Mouse (Mus musculus) ovary, postnatal 14 days (tissue): ENCODE results near the gene Znhit3.
A peak's percentile ranks its signal among the peaks of the same experiment; 100 is the strongest.
"Not testable (repeated sequence)": the region's sequence is repeated elsewhere in the genome, so short reads cannot be mapped to it uniquely, and the experiment has no call there.

Source experiments
- DNase-seq: peaks from one replicate; pipeline ENCODE4 v3.0.0; 2022; ENCODE audit warnings: low spot score

Znhit3 gene

DNA sequence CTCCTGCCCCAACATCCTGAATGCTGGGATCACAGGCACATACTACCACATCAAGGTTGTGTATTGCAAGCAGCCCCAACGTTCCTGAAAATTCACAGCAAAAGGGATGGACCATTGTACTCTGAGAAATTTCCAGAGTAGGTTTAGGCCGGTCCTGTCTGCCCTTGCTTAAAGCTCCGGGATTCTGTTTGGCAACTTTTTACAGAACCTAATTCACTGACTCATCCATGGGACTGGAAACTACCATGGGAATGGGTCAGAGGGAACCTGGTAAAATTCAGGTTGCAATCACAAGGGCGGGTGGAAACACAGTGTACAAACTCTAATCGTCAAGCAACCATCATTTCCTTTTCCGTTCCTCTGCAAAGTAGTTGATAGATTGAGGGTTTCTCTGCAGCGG lies 3.8 kb upstream of the Znhit3 start:
- DNase-seq: no peak

DNA sequence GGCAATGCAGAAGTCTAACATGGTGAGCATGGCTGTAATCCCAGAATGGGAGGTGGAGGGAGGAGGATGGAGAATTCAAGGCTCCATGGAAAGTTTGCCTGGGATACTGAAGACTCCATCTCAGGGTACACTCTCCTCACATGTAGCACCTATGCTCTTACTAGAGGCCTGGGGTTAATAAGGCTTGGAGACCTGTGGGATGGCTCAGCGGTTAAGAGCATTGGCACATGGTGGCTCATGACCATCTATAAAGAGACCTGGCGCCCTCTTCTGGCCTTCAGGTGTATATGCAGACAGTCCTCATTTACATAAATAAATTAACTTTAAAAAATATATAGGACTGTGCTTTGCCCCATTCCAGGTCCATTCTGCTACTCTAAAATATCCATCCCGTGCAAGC lies 3.1 kb upstream of the Znhit3 start:
- no peak for DNase-seq

DNA sequence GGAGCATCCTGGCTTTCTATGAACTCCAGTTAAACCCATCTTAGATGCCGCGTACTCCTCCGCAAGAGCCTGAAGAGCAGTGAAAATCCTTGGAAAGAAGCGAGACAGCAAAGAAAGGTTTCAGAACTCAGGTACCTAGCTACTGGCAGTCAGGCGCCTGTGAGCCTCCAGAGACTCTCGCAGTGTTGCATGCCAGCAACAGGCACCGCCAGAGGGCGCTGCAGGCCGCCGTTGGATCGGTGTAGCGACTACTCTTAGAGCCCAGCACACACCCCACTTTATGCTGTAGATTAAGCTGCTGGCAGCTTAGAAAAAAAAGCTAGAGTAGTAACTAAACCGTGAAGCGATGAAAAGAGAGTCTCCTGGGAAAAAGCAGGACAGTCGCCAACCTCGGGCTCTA lies 2.3 kb upstream of the Znhit3 start:
- DNase-seq: peak; percentile 77

DNA sequence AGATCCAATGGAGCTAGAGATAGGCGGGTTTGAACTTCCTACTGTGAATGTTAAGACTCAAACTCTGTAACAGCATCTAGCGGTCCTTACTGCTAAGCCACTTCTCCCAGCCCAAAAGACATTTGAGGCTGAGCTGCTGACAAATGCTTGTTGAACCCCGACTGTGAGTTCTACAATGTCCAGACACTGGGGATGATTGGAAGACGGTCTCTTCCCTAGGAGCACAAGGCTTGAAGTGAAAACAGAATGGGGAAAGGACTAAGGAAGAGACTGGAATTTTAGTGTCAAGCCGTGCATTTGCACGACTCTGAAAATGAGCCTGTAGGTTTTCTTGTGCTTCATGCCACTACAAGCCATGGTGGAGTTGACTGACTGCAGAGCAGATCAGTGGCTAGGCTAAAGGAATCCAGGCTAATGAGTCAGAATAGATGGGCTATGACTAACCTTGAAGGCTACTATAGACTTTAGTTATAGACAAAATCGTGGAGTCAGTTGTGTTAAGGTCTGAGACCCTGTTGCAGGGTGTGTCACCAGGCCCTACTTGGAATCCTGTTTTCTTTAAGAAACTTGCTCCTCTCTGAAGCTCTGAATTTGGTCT lies 636 bp upstream of the Znhit3 start:
- DNase-seq: no peak

DNA sequence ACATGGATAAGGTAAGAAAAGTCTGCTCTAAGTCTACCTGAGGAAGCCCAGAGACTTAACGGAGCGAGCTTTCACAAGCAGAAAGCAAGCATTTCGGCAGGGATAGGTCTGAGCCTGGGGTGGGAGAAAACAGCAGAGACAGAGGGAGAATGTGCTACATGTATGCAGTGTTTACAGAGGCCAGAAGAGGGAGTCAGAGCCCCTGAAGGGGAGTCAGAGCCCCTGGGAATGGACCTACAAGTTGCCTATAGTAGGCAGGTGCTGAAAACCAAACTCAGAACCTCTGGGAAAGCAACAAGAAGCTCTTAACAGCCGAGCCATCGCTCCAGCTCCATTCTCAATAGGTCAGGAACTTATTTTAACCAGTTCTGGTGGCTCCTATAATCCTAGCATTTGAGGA lies 1.5 kb downstream of the Znhit3 start:
- DNase-seq: no peak

DNA sequence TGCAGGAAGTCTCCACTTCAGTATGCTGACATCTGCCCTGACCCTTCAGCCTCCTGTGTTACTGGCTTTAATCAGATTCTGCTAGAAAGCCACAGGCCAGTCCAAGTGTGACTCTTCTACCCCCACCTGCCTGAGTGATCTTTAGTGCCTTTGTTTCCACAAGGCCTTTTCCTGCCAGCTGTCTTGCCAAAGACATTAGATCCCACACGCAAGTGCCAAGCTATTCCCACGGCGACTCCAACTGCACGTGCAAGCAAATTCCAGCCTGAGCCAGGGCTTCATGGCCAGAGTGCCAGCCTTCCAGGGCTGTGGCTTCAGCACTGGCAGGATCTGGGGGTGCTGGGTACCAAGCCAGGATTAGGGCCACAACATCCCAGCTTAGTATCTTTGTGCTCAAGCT lies 5.8 kb downstream of the Znhit3 start:
- DNase-seq: no peak

DNA sequence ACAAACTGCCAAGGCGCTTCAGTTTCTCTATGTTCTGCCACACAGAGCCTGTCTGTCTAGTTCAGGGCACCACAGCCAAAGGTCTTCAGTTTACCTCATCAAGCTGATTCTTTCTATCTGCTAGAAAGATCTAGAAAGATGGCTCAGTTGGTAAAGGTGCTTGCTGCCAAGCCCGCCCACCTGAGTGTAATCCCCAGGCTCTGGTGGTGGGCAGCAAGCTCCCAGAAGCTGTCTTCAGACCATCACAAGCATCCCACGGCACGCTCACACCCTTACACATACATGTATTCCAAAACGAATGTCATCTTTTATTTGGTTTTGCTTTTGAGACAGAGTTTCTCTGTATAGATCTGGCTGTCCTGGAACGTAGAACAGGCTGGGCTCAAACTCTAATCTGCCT lies 7.7 kb downstream of the Znhit3 start:
- no peak for DNase-seq

DNA sequence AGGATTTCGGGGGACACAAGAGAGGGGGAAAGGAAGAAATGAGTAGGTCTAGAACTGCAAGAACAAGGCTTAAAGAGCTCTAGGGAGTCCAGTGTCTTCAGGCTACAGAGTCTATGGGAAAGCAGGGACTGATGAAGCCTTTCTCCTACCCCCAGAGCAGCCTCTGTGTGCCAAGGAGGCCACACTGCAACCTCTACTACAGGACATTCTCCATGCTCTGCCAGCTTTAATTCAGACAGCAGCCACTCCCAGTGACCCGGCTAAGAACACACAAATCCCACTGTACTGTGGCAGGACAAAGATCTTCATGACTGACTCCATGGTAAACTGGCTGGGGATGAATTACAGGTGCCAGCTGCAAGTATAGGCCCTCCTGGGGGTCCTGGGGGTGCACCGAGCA lies 9.1 kb downstream of the Znhit3 start:
- DNase-seq: no peak

DNA sequence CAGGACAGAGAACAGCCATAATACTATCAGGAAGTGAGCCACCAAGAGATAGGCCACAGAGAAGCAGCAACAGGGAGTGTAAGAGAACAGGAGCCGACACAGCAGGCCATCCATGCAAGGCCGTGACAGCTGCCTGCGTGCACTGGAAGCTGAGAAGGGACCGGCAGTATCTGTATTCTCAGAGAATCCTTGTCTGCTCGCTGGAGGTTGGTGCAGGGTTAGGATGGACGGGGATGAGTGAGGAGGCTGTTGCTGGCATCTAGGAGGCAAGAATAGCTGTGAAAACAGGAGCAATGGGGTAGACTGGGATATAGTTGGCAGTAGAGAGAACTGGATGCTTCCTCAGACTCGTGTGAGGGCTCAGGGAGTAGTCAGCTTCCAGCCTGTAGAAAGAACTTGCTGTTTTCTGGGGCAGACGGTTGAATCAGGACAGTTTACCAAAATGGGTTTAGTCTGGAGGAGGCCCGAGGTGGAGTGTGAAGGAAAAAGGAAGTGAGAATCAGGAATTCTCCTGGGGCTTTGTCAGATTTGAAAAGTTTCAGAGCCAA lies 11.5 kb downstream of the Znhit3 start:
- DNase-seq: no peak

DNA sequence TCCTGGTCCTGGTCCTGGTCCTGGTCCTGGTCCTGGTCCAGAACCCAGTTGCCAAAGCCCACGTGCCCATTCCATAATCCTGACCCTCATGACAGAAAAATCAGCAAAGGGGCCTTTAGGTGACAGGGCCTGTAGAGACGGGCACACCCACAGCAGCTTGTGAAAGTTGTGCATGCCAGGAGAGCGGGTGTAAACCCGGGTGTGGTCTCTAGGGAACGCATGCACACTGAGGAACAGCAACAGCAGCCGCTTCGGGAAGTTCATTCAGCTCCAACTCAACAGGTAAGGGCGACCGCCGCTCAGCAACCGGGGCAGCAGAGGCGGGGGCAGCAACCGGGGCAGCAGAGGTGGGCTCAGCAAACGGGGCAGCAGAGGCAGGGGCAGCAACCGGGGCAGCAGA lies 23.1 kb downstream of the Znhit3 start:
- no peak for DNase-seq

DNA sequence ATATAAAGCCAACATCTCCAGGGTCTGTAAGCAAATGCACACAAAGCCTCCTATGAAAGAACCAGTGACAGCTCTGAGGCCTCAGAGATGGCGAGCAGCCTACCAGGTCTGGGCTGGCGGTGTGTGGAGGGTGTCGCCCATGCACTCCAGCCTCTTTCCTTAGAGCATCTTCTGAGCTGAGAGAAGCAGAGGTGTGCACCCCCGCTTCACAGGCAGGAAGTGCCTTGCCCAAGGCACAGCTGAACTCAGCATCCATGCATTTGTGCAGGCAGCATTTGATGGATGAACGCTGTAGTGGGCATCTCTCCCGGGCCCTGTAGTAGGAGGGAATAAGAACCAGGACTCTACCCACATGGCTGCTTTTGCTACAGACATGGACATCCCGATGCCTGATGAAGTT lies 24.5 kb downstream of the Znhit3 start:
- no peak for DNase-seq

DNA sequence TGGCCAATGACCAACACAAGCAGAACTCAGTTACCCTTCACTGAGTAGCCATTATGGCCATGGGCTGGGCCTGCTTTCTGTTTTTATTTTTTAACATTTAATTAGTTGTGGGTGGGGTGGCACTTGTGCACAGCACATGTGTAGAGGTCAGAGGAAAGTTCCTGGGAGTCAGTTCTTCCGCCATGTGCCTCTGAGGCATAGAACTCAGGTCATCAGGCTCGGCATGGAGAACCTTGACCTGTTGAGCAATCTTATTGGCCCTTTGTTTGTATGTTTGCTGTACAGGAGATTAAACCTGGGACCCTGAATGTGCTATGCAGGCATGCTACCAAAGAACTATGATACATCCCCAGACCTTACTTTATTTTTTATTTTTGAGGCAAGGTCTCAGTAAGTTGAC lies 26.7 kb downstream of the Znhit3 start:
- no peak for DNase-seq

DNA sequence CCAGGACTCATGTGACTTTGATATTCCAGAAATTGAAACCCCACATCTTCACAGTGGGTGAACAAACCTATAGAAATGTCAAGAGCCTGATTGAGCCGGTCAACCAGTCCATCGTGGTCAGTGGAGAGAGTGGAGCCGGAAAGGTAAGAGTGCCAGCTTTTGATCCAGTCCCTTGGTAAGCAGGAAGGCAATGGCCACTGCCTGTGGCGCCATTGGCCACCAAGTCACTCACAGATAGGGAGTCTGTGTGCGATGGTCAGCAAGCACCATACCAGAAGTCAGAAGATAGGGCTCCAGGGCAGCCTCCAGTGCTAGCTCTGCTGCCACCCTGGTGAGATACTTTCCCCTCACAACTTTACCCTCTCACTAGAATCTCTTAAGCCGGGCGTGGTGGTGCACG lies 28.1 kb downstream of the Znhit3 start:
- no peak for DNase-seq

DNA sequence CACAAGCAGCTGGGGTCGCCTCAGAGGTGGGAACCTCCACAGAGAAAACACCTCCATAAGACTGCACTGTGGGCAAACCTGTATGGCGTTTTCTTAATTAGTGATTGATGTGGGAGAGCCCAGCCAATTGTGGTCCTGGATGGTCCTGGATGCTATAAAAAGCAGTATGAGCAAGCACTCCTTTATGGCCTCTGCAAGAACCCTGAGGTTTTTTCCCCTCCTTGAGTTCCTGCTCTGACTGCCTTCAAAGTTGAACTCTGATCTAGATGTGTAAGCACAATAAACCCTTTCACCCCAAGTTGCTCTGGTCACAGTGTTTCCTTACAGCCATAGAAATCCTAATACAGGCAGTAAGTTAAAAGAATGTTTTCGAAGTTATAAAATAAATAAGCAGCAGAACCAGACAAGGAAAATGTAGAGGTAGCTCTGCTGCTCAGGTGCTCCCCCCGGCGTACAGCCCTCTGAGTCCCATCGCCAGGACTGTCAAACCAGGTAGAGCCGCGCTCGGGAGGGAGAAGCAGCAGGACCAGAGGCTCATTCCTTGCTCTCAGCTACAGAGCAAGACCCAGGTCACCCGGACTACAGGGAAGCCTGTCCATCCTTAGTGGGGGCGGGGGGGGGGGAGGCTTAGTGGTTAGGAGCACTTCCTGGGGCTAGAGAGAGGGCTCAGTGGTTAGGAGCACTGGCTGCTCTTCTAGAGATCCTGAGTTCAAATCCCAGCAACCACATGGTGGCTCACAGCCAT lies 29.2 kb downstream of the Znhit3 start:
- no peak for DNase-seq

DNA sequence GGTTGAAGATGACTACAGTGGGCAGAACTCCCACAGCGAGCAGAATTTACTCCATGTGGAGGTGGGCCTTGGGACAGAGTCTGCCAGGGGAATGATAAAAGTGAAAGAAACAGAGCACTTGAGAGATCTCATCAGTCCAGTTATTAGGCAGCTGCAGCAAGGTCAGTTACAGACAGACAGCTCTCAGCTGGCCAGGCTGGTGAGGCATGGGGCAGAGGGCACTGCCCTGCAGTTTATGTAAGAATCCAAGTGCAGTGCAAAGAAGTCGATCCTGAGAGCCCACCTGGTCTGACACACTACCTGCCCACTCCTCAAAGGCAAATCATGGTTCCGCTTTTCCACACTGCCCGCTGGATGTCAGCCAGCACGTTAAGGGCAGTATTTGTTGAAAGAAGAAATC lies 29.9 kb downstream of the Znhit3 start:
- DNase-seq: no peak

DNA sequence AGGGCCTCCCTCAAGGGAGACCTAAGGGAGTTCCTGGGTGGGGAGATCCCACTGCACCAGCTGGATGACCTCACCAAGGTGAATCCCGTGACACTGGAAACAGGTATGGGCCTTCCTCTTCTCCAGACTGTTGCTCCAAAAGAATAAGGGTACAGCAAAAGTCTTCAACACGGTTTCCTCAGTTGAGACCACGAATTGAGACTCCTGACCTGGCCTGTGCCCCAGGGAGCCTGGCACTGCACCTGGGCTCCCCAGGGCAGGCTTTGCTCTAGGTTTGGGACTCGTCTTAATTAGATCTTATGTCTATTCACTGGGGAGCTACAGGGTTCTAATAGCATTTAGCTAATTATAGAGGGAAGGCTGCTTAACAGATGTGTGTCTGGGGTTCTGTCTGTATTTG lies 30.9 kb downstream of the Znhit3 start:
- no peak for DNase-seq

DNA sequence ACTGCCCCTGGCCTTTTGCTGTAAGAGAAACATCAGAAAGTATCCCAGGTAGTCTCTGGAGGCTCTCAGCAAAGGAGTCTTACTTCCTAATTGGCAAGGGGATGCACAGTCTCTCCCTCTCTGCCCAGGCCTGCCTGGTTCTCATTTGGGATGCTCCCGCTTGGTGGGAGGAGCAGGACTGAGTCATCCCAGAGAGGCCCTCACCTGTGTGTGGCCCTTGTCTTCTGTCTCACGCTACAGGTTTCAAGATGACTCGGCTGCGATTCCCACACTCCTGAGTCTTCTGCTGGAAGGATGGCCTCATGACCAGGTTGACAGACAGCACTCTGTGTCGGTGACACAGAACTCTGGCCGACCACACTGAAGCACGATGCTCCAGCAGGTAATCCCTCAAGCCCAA lies 33.8 kb downstream of the Znhit3 start:
- DNase-seq: no peak

DNA sequence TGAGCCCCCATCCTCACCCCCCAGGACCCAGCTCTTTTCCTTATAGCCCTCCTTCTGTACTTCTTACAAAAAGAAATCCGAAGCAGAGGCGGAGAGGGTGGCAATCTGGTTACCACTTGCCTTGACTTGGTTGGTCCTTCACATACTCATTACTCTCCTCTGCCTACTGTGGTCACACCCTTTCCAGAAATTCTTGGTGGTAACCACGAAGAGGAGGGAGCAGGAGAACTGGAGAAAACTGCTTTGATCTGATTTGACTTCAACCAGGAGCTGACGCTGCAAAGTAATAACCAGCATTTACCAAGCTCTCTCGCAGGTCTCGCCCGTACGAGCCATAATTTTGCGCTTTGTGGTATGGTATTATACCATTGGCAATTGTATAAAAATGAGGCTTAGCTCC lies 35.2 kb downstream of the Znhit3 start:
- no peak for DNase-seq

DNA sequence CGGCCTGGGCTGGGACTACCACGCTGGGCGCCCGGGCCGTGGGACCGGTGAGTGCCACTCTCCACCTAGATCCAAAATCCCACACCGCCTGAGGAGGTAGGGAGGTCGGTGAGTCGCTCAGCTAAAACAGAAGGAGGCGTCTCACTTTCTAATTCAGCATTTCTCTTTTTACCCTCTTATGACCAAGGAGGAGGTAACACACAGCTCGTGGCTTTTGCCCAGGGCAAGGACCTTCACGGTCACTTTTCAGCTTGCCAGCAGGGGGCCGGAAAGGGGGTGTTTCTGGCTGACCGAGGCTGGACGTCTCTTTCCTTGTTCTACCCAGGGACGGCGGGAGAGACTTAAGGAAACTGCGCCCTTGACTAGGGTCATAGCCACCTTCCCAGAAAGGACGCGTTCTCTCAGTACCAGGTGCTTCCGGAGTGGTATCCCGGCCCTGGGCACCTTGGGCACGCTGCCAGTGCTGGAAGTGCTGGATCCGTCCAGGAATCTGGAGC lies 35.7 kb downstream of the Znhit3 start:
- peak; percentile 53 for DNase-seq

DNA sequence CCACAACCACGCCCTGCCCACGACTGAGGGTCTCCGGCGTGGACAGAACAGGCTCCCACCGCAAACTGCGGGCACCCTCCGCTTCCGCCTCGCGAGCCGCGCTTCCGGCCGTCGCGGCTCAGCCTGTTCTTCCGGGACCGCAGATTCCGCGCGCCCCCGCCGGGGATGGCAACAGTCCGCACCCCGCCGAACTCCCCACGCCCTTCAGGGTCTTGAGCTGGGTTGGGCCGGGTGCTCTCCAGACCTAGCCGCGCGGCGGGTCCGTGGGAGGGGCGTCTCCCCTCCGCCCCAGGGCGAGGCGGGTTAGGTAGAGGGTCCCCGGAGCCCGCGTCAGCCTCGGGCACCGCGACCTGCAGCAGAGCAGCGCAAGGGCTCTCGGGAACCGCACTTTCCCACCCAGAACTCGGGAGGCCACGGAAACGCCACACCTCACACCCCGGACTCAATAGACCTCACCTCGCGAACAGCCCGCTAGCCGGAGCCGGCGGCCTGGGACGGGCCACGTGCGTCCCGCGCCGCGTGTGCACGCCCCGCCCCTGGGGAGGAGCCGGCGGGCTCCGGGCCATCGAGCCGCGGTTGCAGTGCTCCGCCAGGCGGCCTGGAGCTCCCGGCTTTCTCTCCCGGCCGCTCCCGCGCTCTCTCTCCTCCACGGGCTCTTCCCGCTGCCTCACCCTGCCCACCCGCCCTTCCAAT lies 36.2 kb downstream of the Znhit3 start, which contains the start of the genes Myo19 and Pigw:
Myo19 (plus strand) TSS at position 377 of the 693 bp plus-strand sequence.
Pigw (minus strand) TSS at position 514 of the 693 bp plus-strand sequence.
- DNase-seq: peak; percentile 73

DNA sequence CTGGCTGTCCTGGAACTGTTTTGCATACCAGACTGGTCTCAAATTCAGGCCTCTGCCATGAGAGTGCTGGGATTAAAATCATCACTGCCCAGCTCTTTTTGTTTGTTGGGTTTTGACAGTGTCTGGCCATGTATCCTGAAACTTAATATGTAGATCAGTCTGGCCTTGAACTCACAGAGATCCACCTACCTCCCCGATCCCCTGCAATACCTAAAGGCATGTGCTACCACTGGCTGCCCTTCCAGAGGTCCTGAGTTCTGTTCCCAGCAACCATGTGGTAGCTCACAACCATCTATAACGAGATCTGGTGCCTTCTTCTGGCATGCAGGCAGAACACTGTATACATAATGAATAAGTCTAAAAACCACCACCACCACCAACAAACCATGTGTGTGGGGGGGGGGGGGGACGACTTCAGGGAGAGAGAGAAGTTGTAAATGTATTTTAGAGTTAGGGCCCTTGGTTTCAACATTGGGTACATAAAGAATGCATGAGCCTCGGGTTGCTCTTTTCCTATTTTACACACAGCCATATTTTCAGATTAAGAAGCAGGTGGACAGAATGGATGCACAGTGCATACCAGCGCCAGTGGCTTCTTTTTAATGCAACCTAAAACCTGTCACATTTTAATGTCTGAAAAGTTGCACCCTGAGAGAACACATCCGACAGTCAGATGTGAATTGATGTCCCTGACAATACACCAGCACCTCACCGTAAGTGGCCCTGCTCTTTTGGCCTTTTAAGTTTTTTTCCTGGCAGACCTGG lies 37.0 kb downstream of the Znhit3 start:
- DNase-seq: no peak

DNA sequence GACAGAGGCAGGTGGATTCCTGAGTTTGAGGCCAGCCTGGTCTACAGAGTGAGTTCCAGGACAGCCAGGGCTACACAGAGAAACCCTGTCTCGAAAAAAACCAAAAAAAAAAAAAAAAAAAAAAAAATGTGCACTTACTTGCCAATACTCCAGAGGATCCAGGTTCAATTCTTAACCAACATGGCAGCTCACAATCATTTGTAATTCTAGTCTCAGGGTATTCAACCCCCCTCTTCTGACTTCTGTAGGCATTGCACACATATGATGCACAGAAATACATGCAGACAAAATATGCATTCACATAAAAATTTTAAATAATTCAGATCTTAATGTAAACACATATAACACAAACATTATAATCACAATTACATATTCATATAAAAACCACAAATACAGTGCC lies 40.1 kb downstream of the Znhit3 start:
- not testable (repeated sequence) for DNase-seq
